Mouse (Mus musculus) CD8-positive naive resting alpha-beta T cell, adult 2 months (primary cell): ENCODE data around the gene Bmp7.

Source experiments
- DNase-seq, 2 experiments: peaks; one replicate each; pipeline ENCODE4 v3.0.0; 2022; ENCODE audit warnings: low read depth in 2 of 2, low spot score in 2 of 2

Gene Bmp7

GRCm38 (mm10) chr2:172911157-172911556 lies 29.0 kb downstream of the Bmp7 start:
- no peak for DNase-seq

GRCm38 (mm10) chr2:172909463-172909862 lies 30.7 kb downstream of the Bmp7 start:
- DNase-seq: no peak

- DNase-seq: no peak
These were observed 34.0 kb downstream of the Bmp7 start for GRCm38 (mm10) chr2:172906146-172906545.

GRCm38 (mm10) chr2:172905057-172905456 lies 35.1 kb downstream of the Bmp7 start:
- no peak for DNase-seq

- DNase-seq: no peak
These were observed 35.5 kb downstream of the Bmp7 start for GRCm38 (mm10) chr2:172904614-172905013.

- no peak for DNase-seq
These were observed 36.6 kb downstream of the Bmp7 start for GRCm38 (mm10) chr2:172903523-172903922.

GRCm38 (mm10) chr2:172900954-172901701 lies 39.0 kb downstream of the Bmp7 start:
- no peak for DNase-seq

- DNase-seq: no peak
These were observed 50.2 kb downstream of the Bmp7 start for GRCm38 (mm10) chr2:172889756-172890443.

GRCm38 (mm10) chr2:172889222-172889621 lies 50.9 kb downstream of the Bmp7 start:
- DNase-seq: no peak

GRCm38 (mm10) chr2:172888147-172888546 lies 52.0 kb downstream of the Bmp7 start:
- no peak for DNase-seq

- no peak for DNase-seq
These were observed 54.3 kb downstream of the Bmp7 start for GRCm38 (mm10) chr2:172885861-172886260.

- no peak for DNase-seq
These were observed 55.5 kb downstream of the Bmp7 start for GRCm38 (mm10) chr2:172884584-172884983.

GRCm38 (mm10) chr2:172875201-172875600 lies 64.9 kb downstream of the Bmp7 start:
- no peak for DNase-seq

GRCm38 (mm10) chr2:172866356-172866755 lies 73.8 kb downstream of the Bmp7 start:
- DNase-seq: no peak

- DNase-seq: no peak
These were observed 75.0 kb downstream of the Bmp7 start for GRCm38 (mm10) chr2:172865165-172865564.

GRCm38 (mm10) chr2:172864566-172864965 lies 75.6 kb downstream of the Bmp7 start:
- no peak for DNase-seq

- no peak for DNase-seq
These were observed 76.7 kb downstream of the Bmp7 start for GRCm38 (mm10) chr2:172863469-172863856.

- DNase-seq: no peak
These were observed 77.2 kb downstream of the Bmp7 start for GRCm38 (mm10) chr2:172862850-172863468.

GRCm38 (mm10) chr2:172862424-172862823 lies 77.7 kb downstream of the Bmp7 start:
- DNase-seq: no peak

- DNase-seq: no peak
These were observed 78.5 kb downstream of the Bmp7 start for GRCm38 (mm10) chr2:172861590-172861989.

- DNase-seq: no peak
These were observed 79.5 kb downstream of the Bmp7 start for GRCm38 (mm10) chr2:172860593-172860992.

GRCm38 (mm10) chr2:172860104-172860503 lies 80.0 kb downstream of the Bmp7 start:
- no peak for DNase-seq
